Mouse (Mus musculus): Measurements from ENCODE around the gene Surf6.

DNA sequence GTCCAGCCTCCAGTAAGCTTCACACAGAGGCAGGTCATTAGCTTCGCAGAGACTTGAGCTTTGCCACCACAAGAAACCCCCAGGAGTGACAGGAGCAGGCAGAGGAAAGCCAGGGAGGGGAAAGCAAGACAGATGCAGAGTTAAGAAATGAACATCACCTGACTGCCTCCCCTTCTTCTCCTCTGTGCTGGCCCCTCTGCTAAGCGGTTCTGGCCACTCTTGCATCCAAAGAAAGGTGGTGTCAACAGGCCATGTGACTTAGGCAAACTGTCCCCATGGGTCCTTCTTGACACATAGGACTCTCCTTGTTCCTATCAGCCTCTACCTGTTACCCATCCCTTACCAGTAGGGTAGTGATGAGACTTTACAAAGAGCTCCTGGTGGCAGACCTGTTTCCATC lies 3.3 kb upstream of the Surf6 start:
- no peak for TF ChIP-seq CTCF (IDR thresholded peaks at IDR 0.05; ENCODE audit: extremely low read depth, insufficient read depth, insufficient read length, insufficient replicate concordance)
- no peak for TF ChIP-seq POLR2A (IDR thresholded peaks at IDR 0.05; ENCODE audit: low read depth, low read length)
